Mouse (Mus musculus) CD4-positive, CD25-positive, alpha-beta regulatory T cell (primary cell): ENCODE measurements around the gene Hinfp. TPM values are rescaled to one million over a fixed set of nuclear protein-coding genes. Genes with fewer than 3 reads are reported as not detected.

Experiments
- polyA plus RNA-seq: library from polyadenylated mRNA; unstranded; fragments of 100-300 nt; shearing (Covaris generic); gene quantifications from one replicate; pipeline ENCODE4 v1.2.1, GENCODE M21; 2017

Hinfp gene
- polyA plus RNA-seq = 27.3 TPM

DNA sequence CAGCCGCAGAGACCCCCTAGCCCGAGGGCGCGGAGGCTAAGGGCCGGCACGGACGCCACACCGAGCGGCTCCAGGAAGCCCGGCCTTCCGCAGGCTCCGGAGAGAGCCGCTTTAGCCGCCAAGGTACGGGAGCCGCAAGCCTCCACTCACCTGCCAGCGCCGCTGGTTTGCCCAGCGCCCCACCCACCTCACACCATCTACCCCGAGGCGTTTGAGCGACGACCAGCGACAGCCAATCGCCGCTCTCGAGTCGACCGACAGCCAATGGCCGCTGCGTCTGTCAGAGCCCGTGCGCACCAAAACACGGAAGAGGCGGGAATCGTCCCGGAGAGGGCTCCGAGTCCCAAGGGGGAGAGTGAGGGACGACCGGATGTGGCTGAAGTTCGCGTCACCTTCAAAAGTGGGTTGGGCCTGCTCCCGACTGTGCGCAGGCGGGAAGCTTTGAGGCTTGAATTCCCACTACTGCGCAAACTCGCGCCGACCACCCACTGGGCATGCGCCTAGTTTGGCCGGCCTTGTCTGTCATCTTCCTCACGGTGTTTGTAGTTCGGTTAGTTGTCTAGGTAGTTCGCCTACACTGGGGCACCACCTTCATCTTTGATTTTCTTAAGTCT, at the start of gene Hinfp:
Gene Hinfp (minus strand): TSS at position 206 of the 614 bp plus-strand sequence.

DNA sequence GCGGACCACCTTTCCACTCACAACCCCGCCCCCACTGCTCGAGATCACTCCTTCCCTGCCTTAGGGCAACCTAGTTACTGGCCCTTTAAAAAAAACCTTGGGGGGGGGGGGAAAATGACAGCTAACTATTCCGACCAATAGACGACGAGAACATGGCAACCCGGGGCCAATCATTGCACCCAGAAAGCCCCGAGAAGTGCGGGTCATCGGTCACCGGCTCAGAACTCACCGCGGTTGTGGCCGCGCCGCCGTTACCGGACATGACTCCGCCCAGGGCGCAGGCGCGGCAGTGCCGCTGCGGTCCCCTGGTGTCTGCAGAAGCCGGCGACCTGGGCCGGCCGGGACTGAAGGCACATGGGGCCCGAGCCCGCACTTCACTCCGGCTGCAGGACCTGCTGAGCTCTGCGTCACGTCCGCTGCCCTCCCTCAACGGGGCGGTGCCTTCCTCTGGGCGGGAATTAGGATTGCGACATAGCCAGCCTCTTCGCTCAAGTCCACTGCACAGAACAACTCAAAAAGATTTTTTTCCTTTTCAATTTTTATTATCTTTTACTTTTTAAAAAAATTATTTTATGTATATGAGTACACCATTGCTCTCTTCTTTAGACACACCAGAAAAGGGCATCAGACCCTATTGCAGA, 38.4 kb upstream of the Hinfp start, which contains the start of gene Hmbs:
Gene Hmbs (minus strand): TSS at position 448 of the 641 bp plus-strand sequence.

DNA sequence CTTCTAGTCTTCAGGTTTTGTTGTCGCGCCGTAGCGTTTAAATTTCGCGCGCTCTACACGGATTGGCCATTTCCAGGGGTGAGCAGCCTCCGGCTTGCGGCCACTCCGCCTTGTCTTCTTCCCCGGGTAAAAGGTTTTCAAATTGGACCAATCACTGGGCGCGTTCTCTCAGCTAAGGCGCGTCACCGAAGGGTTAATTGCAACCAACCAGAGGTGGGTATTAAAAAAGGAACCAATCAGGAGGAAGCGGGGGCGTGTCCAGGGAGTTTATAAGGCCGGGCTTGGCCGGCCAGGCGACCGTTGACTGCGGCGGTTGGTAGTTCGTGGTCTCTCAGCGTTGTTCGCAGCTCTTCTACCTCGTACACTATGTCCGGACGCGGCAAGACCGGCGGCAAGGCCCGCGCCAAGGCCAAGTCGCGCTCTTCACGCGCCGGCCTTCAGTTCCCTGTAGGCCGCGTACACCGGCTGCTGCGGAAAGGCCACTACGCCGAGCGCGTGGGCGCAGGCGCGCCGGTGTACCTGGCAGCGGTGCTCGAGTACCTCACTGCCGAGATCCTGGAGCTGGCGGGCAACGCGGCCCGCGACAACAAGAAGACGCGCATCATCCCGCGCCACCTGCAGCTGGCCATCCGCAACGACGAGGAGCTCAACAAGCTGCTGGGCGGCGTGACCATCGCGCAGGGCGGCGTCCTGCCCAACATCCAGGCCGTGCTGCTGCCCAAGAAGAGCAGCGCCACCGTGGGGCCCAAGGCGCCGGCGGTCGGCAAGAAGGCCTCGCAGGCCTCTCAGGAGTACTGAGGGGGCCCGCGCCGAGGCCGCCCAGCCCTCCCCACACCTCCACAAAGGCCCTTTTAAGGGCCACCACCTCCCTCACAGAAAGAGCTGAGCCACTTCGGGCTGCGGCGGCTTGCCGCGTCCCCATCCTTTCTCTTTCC, 29.2 kb upstream of the Hinfp start, which contains the start of gene H2afx:
Gene H2afx (plus strand): TSS at position 299 of the 935 bp plus-strand sequence.

DNA sequence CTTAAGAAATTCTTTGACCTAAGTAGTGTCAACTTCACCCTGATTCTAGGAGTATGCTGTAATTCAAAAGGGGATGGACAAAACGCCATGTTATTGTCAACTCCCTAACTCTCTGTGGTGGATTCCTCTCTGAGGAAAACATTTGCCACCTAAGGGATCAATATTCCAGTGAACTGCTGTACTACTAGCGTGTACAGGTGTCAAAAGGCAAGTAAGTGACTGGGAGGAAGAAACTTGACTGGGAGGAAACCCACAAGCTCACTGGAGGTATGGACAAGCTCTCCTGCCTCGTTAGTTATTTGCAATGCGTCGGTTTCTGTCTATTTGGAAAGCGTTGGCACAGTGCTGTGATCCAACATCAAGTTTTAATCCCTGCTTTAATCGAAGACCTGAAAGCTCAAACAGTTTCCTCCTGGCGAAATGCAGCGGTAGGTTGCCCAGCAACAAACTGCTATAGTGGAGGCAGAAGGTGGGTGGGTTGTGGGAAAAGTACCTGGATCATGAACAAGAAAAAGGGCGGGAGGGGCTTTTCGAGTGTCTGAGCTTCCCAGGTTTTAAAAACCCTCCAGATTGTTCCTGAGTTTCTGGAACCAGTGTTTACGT, 20.4 kb upstream of the Hinfp start, which contains the start of gene Dpagt1:
Gene Dpagt1 (plus strand): TSS at position 252 of the 603 bp plus-strand sequence.

DNA sequence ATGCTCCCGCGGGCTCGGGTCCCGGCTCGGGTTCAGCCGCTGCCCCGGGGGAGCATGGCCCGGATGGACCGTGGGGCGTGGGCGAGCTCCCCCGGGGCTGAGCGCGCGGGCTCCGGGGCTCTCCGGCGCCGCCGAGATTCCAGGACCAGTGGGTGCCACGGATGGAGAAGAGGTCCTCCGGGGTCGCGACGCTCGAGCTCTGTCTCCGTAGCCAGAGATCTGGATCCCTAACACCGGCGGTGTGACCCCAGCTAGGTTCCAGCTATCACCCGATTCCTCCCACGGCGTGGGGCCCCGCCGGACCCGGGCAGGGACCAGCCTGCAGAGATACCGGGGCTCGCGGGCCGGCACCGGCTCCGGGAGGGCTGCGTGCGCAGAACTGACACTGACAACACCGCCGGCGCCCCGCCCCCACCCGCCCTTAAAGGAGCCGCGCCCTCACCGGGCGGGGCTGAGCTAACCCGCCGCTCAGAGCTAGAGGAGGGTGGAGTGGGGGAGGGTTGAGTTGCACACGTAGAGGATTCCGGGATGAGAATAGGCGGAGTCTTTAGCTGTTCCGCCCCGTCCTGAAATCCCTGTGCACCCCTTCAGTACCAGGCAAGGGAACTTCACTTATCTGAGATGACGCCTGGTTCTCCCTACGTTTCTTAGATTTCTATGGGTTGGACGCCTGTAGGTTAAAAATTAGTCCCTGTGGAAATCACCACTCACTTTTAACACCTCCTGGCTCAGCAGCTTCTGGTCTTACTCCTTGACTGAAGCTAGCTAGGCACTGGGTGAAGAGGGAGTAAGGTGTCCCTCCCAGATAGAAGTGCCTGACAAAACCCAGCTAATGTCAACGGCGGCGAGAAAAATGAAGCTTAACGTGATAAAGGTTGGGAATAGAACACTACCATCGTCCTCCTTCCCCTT, 14.7 kb upstream of the Hinfp start, which contains the start of gene C2cd2l:
Gene C2cd2l (minus strand): TSS at position 399 of the 912 bp plus-strand sequence.

DNA sequence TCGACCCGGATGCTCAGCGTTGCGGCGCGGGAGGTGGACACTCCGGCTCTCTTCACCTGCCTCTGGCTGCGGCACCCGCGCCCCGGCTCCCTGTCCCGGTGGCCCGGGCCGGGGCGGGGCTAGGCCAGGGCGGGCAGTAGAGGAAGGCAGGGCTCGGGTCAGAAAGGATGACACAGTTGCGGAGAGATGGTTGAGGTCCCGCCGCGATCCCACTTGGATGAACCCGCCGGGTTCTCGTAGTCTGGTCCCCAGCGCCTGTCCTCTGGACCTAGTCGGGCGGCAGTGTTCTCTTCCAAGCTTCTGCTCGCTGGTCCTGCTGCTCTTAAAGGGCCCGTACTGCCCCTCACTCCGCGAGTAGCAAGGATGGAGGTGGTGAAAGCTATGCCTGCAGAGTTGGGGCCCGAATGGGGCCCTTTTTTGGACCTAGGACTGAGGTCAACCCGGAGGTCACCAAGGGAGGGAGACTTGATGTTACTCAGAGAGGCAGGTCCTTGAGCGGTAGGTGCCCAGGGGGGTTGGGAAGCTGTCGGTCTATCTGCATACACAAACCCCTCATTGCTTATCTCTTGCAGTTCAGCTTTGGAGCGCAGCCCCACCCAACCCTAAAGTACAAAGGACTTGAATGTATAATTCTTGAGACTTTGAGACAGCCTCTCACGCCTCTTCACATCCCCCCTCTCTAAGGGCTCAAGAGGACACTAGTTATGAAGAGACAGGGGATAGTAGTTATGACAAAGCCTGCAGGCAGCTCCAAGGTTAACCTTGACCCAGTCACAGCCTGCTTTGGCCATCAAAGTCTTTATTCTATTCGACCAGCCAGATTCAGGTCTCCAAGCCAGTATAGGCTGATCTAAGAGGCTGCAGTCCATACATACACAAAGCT, 17.2 kb downstream of the Hinfp start, which contains the start of gene Abcg4:
Gene Abcg4 (minus strand): TSS at position 540 of the 883 bp plus-strand sequence.

DNA sequence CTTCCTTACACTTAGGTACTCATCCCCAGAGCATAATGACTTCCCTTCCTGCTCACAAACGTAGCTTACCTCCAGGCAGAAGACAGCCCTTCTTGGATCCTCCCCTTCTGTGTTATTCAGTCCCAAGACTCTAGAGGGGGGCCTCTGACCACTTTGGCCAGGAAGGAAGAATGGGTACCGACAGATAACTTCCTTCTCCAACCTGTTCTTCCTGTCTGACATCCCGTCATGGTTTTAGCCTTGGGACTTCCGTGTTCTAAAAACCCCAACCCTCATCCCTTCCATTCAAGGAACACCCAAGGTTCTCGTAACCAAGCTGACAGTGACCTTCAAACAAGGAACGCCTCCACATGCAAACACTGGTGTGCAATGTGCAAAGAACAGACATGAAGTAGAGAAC, 37.0 kb downstream of the Hinfp start, which contains the start of gene Nlrx1:
Gene Nlrx1 (minus strand): TSS at position 168 of the 400 bp plus-strand sequence.

DNA sequence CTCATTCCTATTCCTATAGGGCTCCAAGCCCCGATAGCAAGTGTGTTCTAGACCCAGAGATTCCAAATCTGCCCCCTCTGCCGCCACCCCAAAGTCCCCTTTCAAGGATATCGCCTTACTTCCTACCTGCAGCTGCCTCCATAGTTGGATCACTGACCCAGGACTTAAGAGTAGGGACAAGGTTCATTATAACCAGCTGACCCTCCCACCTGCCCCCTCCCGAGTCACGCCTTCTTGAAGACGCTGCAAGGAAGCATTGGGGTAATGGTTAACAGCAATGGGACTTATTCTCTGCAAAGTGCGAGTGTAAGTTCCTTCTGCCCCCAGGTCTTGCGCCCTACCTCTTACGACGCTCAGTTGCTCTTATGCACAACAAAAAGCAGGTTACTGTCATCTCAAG, 54.2 kb downstream of the Hinfp start, which contains the start of gene Pdzd3:
Gene Pdzd3 (minus strand): TSS at position 158 of the 400 bp plus-strand sequence.

Other genes with a start within 250 kb of the Hinfp start
- gene Usp2, start 238.7 kb downstream of the Hinfp start, polyA plus RNA-seq = 5.4 TPM
- not detected for gene Mfrp, start 203.9 kb downstream of the Hinfp start, polyA plus RNA-seq
- not detected for gene C1qtnf5, start 198.4 kb downstream of the Hinfp start, polyA plus RNA-seq
- 0.08 TPM for gene Gm49380, start 192.2 kb downstream of the Hinfp start, polyA plus RNA-seq
- 30.0 TPM for gene Rnf26, start 192.2 kb downstream of the Hinfp start, polyA plus RNA-seq
- gene Mcam, start 171.2 kb downstream of the Hinfp start, polyA plus RNA-seq = 0.35 TPM
- gene Cbl, start 71.6 kb downstream of the Hinfp start, polyA plus RNA-seq = 47.6 TPM
- not detected for gene Ccdc153, start 65.0 kb downstream of the Hinfp start, polyA plus RNA-seq
- not detected for gene Pdzd3, start 54.2 kb downstream of the Hinfp start, polyA plus RNA-seq
- gene Nlrx1, start 37.1 kb downstream of the Hinfp start, polyA plus RNA-seq = 11.3 TPM
- gene Abcg4, start 17.1 kb downstream of the Hinfp start, polyA plus RNA-seq = not detected
- 17.6 TPM for gene C2cd2l, start 14.6 kb upstream of the Hinfp start, polyA plus RNA-seq
- 18.8 TPM for gene Dpagt1, start 20.3 kb upstream of the Hinfp start, polyA plus RNA-seq
- gene H2afx, start 29.0 kb upstream of the Hinfp start, polyA plus RNA-seq = 66.8 TPM
- 37.2 TPM for gene Hmbs, start 38.6 kb upstream of the Hinfp start, polyA plus RNA-seq
- gene Vps11, start 56.0 kb upstream of the Hinfp start, polyA plus RNA-seq = 67.2 TPM
- 15.6 TPM for gene Hyou1, start 73.8 kb upstream of the Hinfp start, polyA plus RNA-seq
- gene Slc37a4, start 91.2 kb upstream of the Hinfp start, polyA plus RNA-seq = 31.0 TPM
- gene Rps25, start 101.5 kb upstream of the Hinfp start, polyA plus RNA-seq = 1,839 TPM
- 135 TPM for gene Trappc4, start 101.9 kb upstream of the Hinfp start, polyA plus RNA-seq
- 63.3 TPM for gene Ccdc84, start 112.9 kb upstream of the Hinfp start, polyA plus RNA-seq
- gene Foxr1, start 135.5 kb upstream of the Hinfp start, polyA plus RNA-seq = not detected
- not detected for gene Upk2, start 149.3 kb upstream of the Hinfp start, polyA plus RNA-seq
- gene Bcl9l, start 177.2 kb upstream of the Hinfp start, polyA plus RNA-seq = 28.8 TPM